Mouse (Mus musculus) thymus, postnatal 25 days (tissue): Measurements from ENCODE around the gene Otulinl.

Experiments used
- DNase-seq: peaks from one replicate; pipeline ENCODE4 v3.0.0; 2022

Otulinl gene

DNA sequence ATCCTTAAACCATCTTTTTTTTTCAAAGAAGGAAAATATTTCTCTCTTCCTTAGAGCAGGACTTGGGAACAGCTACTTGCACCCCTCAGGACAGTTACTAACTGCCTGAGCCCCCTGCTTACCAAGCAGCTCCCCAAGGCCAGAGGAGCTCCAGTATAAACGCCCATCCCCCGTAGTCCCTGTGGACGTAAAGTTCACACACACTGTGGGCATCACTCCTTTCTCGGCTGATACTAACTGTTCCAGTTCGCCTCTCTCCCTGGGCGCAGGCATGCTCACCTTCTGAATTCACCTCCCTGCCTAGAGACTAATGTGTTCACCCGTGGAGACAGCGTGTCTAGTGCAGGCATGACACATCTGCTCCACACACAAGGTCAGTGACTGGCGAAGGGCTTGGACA is 2.9 kb downstream of the Otulinl start:
- no peak for DNase-seq

DNA sequence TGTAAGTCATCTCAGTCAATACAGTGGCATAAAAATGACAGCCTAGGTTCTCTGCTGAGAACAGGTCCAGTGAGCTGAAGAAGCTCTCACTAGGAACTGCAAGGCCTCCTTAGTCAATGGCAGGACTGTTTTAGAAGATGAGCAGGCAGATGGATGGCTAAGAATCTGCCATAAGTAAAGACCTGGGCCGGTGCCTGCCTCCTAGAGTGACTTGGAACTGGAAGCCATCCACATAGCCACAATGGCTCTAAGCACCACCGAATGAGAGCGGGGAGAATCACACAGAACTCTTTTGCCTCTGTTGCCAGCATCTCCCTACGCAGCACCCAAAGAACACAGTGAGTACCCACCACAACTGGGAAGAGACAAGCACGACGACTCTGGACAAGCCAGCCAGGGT is 3.6 kb downstream of the Otulinl start:
- no peak for DNase-seq

DNA sequence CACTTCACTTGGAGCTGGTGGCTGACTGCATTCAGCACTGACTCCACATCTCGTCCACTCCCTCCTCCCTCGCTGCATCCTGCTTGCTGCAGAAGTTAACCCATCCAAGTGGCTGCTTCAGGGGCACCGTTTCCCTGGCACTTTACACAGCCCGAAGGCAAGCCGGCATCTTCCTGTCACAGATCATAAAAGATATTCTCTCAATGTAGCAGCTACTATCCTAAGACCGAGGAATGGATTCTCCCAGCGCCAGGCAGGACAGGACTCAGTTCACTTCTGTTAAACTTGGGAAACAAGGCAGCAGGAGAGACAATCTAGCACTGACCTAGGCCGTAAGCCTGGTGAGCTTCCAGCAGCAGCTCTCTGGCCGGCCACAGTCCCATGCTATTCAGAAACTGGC is 5.2 kb downstream of the Otulinl start:
- DNase-seq = no peak

DNA sequence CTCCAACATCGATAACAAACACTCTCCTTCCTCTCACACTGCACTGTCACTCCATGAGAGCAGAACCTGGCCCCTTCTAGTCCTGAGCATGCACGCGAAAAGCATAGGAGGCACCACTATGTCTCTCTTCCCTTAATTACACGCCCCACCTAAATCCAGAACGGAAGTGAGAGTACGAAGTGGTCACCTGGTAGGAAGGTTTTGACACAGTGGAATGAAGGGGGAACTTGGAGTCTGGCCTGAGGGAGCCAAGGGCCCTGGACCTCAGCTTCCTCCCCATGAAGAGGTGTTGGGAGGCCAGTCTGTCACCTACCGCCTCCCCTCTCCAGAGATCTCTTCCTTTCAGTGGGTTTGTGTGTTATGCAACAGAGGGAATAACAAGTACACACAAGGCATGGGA is 6.3 kb downstream of the Otulinl start:
- DNase-seq = no peak

DNA sequence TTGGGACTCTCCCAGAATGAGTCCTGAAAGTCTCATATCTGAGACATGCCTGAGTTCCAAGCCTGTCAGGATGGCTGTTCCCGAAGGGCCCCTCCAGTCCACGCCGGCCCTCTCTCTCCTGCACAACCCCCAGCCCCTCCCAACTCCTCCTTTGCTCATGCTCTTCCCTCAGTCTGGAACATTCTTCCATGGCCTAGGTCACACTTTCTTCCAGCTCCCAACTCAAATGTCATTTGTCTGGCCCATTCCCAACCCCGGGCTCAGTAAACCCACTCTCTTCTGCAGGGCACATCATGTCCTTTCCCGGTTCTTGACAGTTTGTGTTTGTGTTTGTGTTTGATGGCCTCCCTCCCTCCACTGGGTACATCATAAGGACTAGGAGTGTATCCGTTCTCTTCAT is 7.3 kb downstream of the Otulinl start:
- DNase-seq = no peak

DNA sequence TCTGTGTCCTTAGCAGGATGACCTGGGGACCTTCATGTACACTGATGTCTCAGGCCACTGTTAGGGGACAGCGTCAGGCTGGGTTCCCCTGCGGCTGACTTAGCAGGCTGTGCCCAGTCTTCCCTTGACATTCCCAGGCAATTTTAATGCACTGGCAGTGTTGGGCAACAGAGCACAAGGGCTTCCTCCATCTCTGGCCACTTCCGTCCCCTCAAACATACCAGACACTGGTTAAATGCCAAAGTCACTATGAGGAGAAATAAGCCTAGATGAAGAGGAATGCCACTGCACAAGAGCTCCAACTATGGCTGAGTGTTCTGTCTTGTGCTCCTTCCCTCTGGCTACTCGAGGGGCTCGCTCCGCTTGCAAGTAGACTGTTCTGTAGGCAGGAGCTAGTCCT is 8.2 kb downstream of the Otulinl start:
- no peak for DNase-seq

DNA sequence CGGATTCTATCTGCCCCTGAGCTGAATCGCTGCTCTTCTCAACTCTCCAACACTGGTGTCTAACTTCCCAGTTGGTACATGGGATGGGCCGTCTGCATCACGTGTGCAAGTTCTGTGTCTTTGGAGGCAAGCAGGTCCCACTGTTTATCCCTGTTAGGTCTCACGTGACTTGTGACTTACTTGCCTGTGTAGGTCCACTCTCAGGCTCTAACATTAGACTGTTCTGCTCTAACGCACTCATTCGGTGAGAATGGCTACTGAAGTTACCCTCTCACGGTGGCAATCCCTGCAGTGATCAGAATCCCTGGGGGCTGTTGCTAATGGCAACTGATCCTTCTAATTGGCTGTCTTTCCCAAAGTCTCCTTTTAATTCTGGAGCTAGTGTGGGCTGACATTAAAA is 9.1 kb downstream of the Otulinl start:
- no peak for DNase-seq

DNA sequence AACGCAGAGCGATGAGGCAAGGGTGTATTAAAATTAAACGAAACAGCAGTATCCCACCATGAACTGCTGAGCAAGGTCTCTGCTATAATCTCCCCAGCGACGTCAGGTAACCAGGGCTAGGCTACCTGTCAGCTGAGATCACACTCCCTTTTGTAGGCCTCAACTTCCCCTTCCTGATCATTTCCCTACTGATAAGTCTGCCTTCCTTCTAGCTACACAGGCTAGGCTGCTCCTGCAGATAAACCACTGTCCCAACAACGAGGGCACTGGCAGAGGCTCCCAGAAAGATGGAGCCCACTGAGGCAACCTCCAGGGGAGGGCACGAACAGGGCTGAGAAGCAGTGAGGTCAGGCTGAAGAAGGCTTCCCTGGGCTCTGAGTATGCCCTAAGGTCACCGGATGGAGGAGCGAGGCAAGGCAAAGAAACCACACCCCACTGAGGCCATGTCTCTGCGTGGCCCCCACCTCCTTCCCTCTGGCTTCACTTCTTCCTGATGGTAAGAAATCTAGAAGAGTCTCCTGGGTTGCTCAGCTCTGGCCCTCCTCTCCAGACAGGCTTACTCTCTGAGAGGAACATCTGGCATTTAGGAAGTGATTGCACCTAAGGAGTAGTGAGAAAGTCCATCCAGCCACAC is 9.7 kb downstream of the Otulinl start:
- no peak for DNase-seq

DNA sequence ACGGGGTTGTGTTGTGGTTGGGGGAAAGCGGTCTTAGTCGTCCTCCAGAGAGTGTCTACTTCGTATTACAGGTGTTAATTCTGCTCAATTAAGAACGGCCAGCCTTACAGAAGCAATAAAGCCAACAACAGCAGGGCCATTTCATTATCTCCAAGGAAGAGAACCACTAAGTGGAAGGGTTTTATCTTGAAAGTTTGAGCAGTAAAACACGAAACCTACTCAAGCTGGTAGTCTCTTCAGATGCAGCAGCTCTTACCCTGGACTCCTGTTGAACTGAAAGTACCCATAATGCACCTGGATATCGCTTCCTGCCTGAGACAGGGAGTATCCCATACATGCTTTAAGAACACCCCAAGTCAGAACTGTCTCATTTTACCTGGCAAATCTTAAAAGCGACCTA is 10.7 kb downstream of the Otulinl start:
- peak; percentile 64 for DNase-seq

DNA sequence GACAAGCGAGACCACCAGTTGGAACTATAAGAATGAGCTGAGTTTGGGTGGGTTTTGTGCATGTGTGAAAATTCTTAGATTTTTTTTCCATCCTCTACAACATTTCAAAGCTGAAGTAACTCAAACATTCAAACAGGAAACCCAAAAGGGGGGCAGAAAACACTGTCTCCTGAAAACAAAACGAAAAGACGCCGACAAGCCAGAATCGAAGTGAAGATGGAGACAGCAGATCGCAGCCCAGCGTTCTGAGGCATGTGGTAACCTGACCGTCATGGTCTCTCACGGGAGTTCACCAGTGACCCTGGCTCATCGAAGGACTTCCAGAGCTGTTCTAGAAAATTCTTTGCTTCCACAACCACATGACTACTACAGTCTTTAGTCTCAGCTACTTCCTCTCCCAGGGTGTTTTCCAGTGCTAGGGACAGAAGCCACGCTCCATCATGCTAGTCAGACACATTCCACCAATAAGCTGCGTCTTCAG is 11.4 kb downstream of the Otulinl start:
- peak; percentile 69 for DNase-seq

DNA sequence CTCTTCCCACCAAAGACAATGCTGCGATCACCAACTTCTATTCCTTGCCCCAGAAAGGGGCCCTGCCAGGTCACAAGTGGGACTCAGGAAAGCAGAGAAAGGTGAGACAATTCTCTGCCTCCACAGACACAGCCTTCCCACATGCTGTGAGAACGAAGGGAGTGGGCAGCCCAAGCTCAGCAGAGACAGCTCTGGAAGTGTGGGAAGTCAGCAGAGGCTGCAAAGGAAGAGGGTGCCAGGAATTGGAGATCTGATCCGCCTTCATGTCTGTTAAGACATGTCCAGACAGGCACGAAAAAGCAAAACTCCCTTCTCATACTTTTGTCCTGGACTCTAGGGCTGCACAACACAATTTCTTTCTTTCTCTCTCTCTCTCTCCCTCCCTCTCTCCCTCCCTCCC is 12.1 kb downstream of the Otulinl start:
- no peak for DNase-seq

DNA sequence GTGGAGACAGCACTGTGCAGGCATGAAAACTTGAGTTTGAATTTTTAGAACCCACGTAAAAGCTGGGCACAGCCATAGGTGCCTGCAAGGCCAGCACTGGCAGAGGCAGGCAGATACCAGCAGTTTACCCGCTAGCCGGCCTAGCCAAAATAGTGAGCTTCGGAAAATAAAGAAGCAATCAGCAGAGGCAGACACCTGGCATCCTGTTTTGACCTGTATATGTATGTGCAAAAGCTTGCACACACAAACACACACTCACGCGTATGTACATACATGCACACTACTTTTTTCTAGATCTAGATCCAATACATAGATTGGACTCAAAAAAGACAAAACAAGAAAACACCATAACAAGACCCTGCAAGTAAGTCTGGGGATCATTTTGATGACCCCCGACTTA is 12.8 kb downstream of the Otulinl start:
- DNase-seq = peak; percentile 51

DNA sequence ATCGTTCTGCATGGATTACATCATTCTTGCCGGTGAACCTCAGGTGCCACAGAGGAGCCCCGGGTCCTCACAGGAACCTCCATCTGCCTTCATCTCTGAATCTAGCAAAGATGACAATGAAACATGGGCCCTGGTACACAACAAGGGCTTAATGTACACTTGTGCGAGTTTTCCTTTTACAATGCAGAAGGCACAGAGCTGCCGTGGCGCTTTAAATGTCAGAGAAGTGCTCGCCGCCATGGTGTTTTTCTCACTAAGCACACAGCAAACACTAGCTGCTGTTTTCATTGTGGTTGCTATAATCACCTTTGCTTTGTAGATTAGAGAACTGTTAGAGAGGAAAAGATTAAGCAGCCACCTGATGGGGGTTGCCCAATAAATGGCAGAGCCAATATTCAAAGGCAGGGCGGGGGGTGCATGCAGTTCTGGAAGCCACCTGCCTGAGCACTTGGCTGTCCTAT is 13.3 kb downstream of the Otulinl start:
- peak; percentile 54 for DNase-seq

DNA sequence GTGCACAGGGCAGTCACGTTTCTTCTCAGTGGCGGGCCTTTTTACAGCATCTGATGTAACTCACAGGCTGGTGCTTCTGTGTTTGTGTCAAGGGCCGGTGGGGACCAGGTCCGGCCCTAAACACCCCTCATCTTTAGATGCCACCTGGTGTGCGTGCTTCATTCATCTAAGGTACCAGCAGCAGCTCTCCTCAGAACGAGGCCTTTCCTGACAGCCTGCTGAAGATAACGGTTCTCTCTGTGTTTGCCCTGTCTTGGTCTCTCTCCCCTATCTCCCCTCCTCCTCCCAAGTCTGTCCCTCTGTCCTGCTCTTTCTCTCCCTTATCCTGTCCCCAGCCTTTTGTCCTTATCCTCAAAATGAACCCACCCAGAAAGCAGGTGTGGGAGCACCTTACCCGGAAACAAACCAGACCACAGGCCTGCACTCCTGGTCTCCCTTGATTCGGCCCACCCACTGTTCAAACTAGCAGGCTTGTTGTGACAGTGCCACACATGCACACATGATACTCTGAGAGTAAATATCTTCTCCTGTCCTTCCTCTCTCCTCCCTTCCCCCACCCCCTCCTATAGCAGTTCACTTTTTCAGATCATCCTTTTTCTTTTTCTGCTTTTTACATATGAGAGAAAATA is 14.4 kb downstream of the Otulinl start:
- DNase-seq = peak; percentile 50

DNA sequence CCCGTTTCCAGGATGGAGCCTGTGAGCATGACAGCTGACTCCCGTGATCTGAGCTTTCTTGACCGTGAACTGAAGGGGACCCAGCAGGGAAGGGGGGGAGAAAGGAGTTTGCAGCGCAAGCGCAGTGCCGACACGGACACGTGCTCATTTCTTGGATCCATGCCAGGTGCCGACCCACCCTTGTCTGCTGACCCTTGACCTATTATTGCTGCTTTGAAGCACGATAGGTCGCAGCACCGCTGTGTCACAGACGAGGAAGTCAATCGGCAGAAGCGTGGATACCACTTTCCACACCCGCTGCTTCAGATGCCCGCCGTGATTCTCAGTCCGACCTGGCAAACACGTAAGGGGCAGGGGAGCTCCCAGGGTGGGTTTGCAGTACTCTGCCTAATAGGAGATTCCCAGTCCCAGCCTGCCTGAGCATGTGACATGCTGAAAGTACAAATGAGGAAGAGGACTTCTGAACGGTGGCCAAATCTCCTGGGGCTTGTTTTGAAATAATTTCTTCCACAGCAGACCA is 15.9 kb downstream of the Otulinl start:
- no peak for DNase-seq

DNA sequence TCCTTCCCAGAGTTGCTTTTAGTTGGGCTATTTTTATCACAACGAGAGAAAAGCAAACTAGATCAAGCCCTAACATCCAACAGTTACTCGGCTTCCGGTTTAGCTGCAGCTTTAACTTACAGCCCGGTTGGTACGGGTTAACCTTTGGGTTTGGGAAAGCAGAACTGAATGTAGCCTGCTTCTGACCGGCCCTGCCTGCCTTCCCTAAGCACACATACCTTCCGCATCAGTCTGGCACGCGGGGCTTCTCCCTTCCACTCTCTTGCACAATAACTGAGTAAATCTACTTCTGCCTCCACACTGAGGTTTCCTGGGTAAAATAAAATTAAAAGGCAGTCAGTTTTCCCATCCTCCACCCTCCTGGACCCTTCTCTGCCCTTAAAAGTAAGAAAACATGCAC is 17.3 kb downstream of the Otulinl start:
- DNase-seq = no peak

DNA sequence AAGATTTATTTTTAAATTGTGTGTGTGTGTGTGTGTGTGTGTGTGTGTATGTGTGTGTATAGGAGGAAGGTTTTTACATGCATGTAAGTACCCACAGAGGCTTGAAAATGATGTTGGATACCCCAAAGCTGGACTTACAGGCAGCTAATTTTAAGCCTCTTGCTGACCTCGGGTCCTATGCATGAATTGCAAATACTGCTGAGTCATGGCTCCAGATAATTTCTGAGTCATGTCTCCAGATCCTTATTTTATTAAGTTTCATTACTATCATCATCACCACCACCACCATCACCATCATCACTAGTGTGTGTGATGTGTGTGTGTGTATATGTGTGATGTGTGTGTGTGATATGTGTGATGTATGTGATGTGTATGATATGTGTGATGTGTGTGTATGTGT is 18.7 kb downstream of the Otulinl start:
- DNase-seq = no peak

DNA sequence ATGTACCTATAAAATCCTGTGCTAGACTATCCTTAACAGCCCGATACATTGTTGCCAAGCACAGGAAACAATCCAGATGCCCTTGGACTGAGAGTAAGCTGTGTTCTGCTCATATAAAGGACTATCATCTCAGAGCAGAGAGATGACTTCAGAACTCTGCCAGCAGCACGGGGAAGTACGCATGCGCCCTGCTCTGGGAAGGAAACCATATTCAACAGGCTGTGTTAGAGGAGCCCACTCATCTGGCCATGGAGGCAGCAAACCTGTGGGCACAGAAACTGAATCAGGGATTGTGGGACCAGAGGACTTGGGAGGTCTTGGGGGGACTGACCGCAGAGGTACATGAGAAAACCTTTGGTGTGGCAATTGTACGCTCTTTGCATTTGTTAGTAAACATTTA is 19.7 kb downstream of the Otulinl start:
- DNase-seq = no peak

DNA sequence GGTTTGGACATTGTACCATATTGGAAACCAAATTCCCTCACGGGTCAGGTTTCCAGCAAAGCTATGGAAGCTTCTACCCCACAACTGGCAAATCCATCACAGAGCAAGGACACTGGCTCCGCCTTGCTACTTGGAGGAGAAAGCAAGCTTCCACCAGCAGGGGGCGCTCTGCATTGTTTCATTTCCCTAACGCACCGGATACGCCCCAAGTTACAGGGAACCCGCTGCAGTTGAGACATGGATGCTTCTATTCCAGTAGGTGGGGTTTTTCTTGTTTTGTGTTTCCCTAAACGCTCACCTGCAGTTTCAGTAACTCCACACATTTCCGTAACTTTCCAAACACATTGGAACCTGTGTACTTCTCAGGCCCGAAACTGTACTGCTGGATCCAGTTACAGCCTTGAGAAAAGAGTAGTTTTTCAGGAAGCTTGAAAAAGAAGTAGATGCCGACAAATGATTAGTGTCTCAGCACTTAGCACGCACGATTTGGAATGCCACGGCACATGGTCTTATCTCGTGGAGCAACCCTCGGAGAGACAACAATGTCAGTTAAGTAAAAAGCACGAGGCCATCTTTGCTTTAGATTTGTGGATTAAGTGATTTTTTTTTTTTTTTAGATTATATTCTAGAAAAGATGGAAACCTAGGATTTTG is 21.7 kb downstream of the Otulinl start:
- peak; percentile 91 for DNase-seq

DNA sequence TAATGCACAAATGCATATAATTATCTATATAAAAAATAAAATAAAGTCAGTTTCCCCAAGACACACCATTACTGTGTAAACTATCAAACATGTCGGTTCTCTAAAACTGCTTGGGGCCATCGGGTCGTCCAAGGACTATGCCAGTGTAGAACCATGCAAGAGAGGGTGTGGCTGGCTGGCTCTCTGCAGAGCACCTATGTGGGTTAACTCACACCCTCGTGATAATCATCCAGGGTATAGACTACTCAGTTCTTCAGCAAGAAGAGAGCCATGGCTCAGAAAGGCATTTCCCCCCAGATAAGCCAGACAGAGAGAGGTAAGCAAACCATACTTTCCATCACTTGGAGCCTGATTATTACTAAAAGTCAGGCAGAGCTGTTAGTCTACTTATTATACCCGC is 22.2 kb downstream of the Otulinl start:
- no peak for DNase-seq

DNA sequence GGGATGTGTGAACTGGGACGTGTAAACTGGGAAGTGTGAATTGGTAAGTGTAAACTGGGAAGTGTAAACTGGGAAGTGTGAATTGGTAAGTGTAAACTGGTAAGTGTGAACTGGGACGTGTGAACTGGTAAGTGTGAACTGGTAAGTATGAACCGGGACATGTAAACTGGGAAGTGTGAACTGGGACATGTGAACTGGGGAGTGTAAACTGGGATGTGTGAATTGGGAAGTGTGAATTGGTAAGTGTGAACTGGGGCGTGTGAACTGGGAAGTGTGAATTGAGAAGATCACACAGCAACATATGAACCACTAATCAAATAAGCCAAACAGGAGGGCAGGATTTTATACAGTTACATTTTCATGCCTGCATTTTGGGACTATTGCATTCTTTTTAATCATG is 23.0 kb downstream of the Otulinl start:
- DNase-seq = no peak

DNA sequence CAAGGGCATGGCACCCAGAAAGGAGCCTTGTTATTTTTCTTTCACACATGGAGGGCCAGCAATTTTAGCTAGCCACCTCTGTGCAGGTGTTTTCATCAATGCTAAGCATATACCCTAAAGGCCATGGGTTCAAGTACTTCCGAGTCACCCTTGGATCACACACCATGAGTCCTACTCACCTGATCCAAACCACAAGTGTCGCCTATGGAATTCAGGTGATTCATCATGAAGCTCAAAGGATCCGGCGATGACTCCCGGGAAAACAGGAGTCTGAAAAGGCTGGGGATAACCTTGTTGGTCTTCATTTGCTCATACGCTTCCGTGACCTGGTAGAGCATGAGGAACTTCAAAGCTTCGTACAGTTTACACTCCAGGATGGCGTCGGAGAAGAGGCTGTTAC is 23.5 kb downstream of the Otulinl start:
- DNase-seq = no peak

DNA sequence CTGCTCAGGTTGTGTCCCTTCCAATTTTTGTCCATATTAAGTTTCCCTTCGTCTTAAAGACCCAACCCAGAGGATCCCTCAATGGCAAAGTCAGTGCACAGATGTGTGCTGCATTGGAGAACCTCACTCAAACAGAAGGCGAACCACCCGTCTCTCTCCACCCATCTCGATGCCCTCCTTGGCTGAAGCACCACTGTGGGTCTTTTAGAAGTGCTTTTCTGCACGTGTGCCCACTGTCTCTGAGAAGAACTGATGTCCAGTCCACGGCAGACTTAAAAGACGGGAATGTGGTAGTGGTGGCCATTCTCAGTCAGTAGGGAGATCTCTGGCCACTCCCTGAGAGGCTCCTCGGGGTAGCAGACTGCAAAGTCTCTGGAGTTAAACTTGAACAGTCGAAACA is 24.8 kb downstream of the Otulinl start:
- no peak for DNase-seq

DNA sequence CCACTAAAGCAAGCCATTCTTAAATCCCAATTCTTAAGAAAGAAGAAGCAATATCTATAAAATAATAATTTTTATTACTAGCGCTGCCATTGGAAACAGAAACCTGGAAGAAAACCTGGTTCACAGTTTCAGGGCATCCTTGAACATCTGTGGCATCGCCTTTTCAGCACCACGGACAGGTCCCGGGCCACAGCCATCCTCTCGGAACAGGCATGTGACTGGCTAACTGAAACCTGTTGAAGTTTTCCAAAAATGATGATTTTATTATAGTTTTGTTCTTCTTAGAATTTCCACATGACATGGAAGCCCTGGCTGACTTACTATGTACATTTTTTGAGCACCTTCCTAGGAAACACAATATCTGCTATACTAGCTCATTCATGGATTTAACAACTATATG is 26.4 kb downstream of the Otulinl start:
- no peak for DNase-seq
